Mouse (Mus musculus) kidney, postnatal 14 days (tissue): ENCODE measurements around the gene Kcnc3.

Experiments
- DNase-seq: peaks from one replicate; pipeline ENCODE4 v3.0.0; 2022; ENCODE audit warnings: mixed read lengths

Kcnc3 gene

GRCm38 (mm10) chr7:44590402-44591347 lies at the start of gene Kcnc3:
TSS of gene Kcnc3 (plus strand) at chr7:44590664.
- DNase-seq, result peak; percentile 95

DNA sequence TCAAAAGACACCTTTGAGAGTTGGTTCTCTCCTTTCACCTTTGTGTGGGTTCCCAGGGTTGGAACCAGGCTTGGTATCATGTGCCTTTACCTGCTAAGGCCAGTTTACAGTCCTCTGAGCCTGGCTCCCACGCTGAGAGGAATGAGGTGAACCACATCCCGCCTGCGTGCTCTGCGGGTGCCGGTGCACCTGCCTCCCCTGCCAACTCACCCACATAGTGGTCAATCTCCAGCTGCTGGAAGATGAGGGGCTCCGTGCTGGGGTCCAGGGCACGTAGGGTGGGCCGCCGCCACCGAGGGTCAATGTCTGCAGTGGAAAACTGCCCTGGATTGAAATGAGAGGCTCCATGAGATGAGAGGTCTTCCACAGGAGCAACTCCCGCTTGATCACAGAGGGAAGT lies 47.9 kb upstream of the Kcnc3 start:
- DNase-seq, result no peak

DNA sequence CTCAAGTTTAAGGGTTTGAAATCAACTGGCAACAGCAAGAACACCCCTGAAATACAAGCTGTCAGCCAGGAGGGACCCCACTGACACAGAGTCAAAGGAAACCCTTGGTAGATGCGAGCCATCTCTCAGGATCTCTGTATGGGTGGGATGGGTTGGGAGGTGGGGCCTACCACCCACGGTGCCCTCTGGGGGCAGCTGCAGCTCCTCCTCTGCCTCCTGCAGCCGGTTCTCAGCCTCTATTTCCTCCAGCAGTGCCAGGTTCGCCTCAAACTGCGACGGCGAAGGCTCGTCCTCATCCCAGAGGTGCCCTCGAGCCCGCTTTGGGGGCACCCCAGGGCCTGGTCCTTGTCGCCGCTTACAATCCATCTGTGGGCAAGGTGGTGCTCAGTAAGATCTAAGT lies 47.4 kb upstream of the Kcnc3 start:
- DNase-seq, result no peak

- no peak for DNase-seq
Measured at GRCm38 (mm10) chr7:44546274-44546673, 44.2 kb upstream of the Kcnc3 start.

DNA sequence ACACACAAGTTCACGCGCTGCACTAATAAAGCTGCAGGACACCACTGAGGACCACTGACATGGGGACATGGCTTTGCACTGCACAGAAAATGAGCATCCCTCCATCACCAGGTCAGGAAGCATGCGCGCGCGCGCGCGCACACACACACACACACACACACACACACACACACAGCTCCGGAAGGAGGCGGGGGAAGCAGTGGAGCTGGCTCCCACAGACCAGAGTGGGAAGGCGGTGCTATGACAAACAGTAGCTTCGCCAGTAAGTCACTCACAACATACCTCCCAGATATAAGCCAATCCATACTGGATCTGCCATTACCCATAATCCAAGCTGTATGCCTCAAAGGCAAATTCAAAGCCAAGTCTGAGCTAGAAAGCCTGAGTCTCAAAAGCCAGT lies 43.4 kb upstream of the Kcnc3 start:
- DNase-seq, result no peak

GRCm38 (mm10) chr7:44547725-44548124 lies 42.7 kb upstream of the Kcnc3 start:
- DNase-seq, result no peak

GRCm38 (mm10) chr7:44548497-44549087 lies 41.9 kb upstream of the Kcnc3 start, which contains the start of gene Pold1:
TSS of gene Pold1 (minus strand) at chr7:44548849.
- peak; percentile 100 for DNase-seq

- DNase-seq, result no peak
Measured at GRCm38 (mm10) chr7:44549621-44550408, 40.6 kb upstream of the Kcnc3 start.

DNA sequence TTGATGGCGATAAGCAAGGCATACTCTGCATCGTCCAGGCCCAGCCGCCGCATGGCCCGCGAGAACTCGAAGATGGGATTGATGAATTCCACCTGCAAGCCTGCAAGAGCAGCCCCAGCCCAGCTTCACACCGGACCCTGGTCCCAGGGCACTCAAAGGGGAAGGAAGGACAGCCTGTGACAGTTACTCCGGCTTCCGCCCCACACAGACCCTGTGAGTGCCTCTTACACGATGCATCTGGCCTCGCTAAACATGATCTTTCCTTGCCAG lies 40.1 kb upstream of the Kcnc3 start:
- DNase-seq, result no peak

- DNase-seq, result no peak
Measured at GRCm38 (mm10) chr7:44551301-44551700, 39.2 kb upstream of the Kcnc3 start.

DNA sequence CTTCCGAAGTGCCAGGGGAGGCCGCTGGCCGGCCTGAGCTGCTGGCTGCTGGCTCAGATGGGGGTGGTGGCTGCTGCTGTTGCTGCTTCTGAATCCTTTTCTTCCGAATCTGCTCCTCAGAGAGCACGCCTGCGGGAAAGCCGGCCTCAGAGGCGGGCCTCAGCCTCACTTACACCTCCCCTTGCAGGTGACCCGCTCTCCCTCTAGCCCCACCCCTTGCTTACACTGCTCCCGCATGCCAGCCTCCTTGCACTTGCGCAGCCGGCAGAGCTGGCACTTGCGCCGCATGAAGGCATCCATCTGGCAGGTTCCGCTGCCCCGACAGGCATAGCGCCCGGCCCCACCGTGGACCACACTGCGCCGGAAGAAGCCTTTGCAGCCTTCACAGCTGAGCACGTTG lies 38.7 kb upstream of the Kcnc3 start:
- DNase-seq, result no peak

DNA sequence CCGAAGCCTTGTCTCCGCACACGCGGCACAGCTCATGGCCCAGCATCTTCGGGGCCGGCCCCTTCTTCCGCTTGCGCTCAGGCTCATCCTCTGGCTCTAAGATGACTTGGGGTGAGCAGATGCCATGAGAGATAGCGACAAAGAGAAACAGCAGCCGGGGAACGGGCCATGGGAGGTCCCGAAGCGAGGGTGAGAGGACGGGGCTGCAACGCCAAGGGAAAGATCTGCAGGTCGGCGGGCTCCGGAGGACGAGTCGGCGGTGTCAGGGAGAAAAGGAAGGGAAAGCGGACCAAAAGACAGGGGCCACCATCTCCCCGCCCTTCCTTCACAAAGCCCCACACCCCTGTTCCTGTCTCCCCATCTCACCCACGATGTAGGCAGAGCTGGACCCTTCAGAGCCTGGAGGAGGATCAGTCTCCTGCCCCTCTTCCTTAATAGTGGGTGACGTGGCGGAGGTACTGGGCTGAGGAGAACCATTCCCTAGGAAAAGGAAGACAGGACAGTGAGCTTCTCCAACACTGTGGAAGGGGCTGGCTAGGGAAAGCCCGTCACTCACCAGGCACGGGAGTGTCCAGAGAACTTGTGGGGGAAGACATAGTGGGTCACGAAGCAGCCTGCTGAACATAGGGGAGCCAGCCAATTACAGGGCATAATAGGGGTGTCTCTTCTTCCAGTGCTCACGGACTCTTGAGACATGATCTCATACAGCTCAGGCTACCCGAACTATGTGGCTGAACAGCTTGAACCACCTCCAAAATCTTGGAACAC lies 38.1 kb upstream of the Kcnc3 start:
- no peak for DNase-seq

- DNase-seq, result peak; percentile 87
Measured at GRCm38 (mm10) chr7:44553196-44553764, 37.2 kb upstream of the Kcnc3 start.

GRCm38 (mm10) chr7:44553826-44554225 lies 36.6 kb upstream of the Kcnc3 start, which contains the start of gene Nr1h2:
TSS of gene Nr1h2 (minus strand) at chr7:44553951.
- DNase-seq, result peak; percentile 98

- DNase-seq, result no peak
Measured at GRCm38 (mm10) chr7:44557629-44558028, 32.8 kb upstream of the Kcnc3 start.

GRCm38 (mm10) chr7:44560435-44561400 lies 29.7 kb upstream of the Kcnc3 start:
- peak; percentile 88 for DNase-seq

GRCm38 (mm10) chr7:44563284-44563683 lies 27.2 kb upstream of the Kcnc3 start:
- DNase-seq, result no peak

DNA sequence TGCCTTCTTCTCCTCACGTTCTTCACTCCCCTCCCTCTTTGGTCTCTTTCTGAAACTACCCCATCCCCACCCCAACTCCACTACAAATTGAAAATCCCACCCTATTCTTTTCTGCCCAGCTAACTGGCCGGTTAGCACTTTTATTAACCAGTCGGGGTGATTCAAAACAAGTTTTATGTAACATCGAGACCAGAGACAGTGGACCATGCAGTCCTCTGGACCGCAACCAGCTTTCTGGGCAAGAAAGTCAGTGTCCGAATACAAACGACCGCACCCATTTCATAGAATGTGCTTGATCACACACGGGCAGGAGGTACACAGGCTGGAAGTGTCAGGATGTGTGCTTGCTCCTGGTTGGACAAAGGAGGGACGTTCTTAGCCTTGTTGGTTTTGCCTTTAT lies 26.0 kb upstream of the Kcnc3 start:
- peak; percentile 39 for DNase-seq

DNA sequence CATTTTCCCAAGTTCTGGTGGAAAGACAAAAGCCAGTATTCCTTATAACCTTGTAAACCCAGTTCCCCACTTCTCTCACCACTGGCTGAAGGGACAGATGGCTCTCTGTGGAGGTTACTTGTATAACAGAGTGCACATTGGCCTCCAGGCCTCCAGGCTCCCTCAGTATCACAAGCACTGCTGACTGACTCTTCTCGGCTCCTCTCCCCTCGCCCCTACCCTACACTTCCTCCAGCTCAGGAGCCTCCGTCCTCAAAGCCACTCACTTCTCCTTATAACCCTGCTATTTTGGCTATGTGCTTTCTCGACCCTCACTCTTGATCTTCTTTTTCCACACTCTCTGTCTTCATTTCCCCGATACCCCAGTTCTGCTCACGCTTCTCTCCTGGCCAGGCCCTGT lies 25.1 kb upstream of the Kcnc3 start:
- no peak for DNase-seq

- DNase-seq, result no peak
Measured at GRCm38 (mm10) chr7:44568803-44569202, 21.7 kb upstream of the Kcnc3 start.

DNA sequence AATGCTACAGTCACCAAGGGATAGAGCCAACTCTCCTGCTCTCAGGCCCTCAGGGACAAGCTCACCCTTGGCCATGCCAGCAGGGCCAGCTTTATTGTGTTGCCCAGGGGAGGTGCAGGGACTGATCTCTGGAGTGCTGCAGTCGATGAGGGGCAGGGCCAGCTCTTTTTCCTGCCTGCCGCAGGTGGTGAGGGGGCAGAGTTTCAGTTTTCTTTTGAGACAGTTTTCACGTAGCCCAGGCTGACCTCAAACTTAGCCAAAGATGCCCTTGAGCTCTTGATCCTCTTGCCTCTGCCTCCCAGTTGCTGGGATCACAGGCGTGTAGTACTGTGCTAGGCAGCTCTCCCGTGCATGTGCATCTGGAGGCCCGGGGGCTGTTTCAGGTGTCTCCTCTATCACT lies 19.5 kb upstream of the Kcnc3 start:
- DNase-seq, result no peak
